In the genomic region with DNA sequence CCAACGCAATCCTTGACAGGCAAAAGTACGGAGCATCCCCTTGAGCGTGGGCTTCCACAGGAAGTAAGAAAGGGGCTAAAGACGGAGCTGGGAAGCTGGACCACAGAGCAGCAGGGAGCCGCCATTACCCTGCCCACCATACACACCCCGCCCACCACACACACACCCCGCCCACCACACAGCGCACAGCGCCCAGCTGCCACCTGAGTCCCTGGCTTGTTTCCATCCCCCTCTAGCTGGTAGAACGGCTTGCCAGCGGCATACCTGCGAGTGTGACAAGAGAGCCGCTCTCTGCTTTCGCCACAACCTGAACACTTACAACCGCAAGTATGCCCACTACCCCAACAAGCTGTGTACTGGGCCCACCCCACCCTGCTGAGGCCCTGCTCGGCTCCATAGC, we compare ENCODE assay signal across 9 mouse cellular contexts. TPM values are rescaled to one million over a fixed set of nuclear protein-coding genes. Genes with fewer than 3 reads are reported as not detected.
DNase-seq lines count a peak whose midpoint lies in the region; ATAC-seq lines count a peak whose summit lies in the region.
"Had no signal": no experiment of that assay in that cellular context is flagged by ENCODE, and none has a peak within 500 bp of the region (broad histone marks: within the 10 kb centered on the region; RNA-seq: fewer than 3 reads in every experiment).

No protein-coding gene starts in this region.

- 0 out of 2 replicates have a peak, but pooled peaks cover 3% of the 10 kb centered on the region for H3K27me3 ChIP-seq in forebrain, embryonic 16.5 days (replicated peaks; ENCODE audit: control insufficient read depth, insufficient read depth, low read length)

- no peak overlapping the region for H3K27ac ChIP-seq in forebrain, embryonic 16.5 days (ENCODE audit: low read length)
- H3K27ac ChIP-seq: liver, embryonic 15.5 days had no signal

- peak overlapping the region; percentile 17; the same call in 1 of the 2 replicates for H3K9ac ChIP-seq in forebrain, embryonic 16.5 days (replicated peaks; ENCODE audit: low read depth, low read length)
- H3K9ac ChIP-seq: liver, embryonic 15.5 days had no signal

- peak overlapping the region; percentile 29 for H3K4me2 ChIP-seq in forebrain, embryonic 16.5 days (ENCODE audit: low read length)
- H3K4me2 ChIP-seq: liver, embryonic 15.5 days had no signal

- H3K9me3 ChIP-seq in forebrain, embryonic 16.5 days (ENCODE audit: control insufficient read depth, low read length), result no peaks in the 10 kb centered on the region
- H3K9me3 ChIP-seq: liver, embryonic 15.5 days had no signal

- H3K4me3 ChIP-seq in forebrain, embryonic 16.5 days (replicated peaks; ENCODE audit: low read length), result no peak overlapping the region
- H3K4me3 ChIP-seq: liver, embryonic 15.5 days had no signal

- peak; percentile 64 to 69 for DNase-seq in right cerebral cortex, adult 2 months (ENCODE audit: low spot score in 2 of 2)
- DNase-seq in right cerebral cortex, postnatal 4 days, result no peak
- peak; percentile 22 for DNase-seq in lung, postnatal 25 days (ENCODE audit: low spot score)
- no peak for DNase-seq in cerebellum, adult 11-12 months
- no peak for DNase-seq in adrenal gland, postnatal 4 days (ENCODE audit: low spot score in 2 of 2)
- DNase-seq in kidney, postnatal 36 days, result no peak

- H3K36me3 ChIP-seq in forebrain, embryonic 16.5 days (ENCODE audit: control insufficient read depth, insufficient read depth), result no peaks in the 10 kb centered on the region
- H3K36me3 ChIP-seq: liver, embryonic 15.5 days had no signal

- ATAC-seq in forebrain, embryonic 16.5 days, result no peak

- 11% methylated on average over 14 of the region's 16 CpGs for WGBS in forebrain, embryonic 16.5 days

- peaks cover 6% of the 10 kb centered on the region; the same call in 1 of the 2 replicates for H3K4me1 ChIP-seq in forebrain, embryonic 16.5 days (replicated peaks; ENCODE audit: control insufficient read depth, insufficient read depth, low read length)
- H3K4me1 ChIP-seq: liver, embryonic 15.5 days had no signal

RNA-seq across cellular contexts. Expression of a gene that starts 4.4 kb away (rescaled TPM):
- not detected in 2 replicates for polyA plus RNA-seq in forebrain, embryonic 16.5 days (2015; fragmentation: Nextera tagmentation; extraction: Ambion mirVana)
- 1 to 10 TPM; 1.3 to 1.5 TPM for total RNA-seq in adrenal gland, postnatal 4 days (2021)
- total RNA-seq: gastrocnemius, adult 18-20 months had no signal
- polyA plus RNA-seq: liver, embryonic 15.5 days had no signal

RNA-seq across cellular contexts. Expression of a gene that starts 8.4 kb away (rescaled TPM):
- not detected in 2 replicates for polyA plus RNA-seq in forebrain, embryonic 16.5 days (2015; fragmentation: Nextera tagmentation; extraction: Ambion mirVana)
- not detected for total RNA-seq in adrenal gland, postnatal 4 days (2021)
- total RNA-seq: gastrocnemius, adult 18-20 months had no signal
- polyA plus RNA-seq: liver, embryonic 15.5 days had no signal

RNA-seq across cellular contexts. Expression of a gene that starts 18.9 kb away (rescaled TPM):
- 0.54 and 1.2 TPM in 2 replicates for polyA plus RNA-seq in forebrain, embryonic 16.5 days (2015; fragmentation: Nextera tagmentation; extraction: Ambion mirVana)
- total RNA-seq in adrenal gland, postnatal 4 days (2021), result 10 to 100 TPM; 31.0 to 32.6 TPM

RNA-seq across cellular contexts. Expression of a gene that starts 31.6 kb away (rescaled TPM):
- 2.4 and 3.2 TPM in 2 replicates for polyA plus RNA-seq in forebrain, embryonic 16.5 days (2015; fragmentation: Nextera tagmentation; extraction: Ambion mirVana)
- 10 to 100 TPM in 1 of 2 experiments, 1 to 10 TPM in 1; 9.1 to 10.1 TPM for total RNA-seq in adrenal gland, postnatal 4 days (2021)

Comparison
In these comparisons a context has a peak if more than half of its experiments do, and no peak if none do; other contexts are left out.
1. DNase-seq: peak in right cerebral cortex, adult 2 months (2 of 2) and lung, postnatal 25 days (single experiment); none in right cerebral cortex, postnatal 4 days (single experiment), cerebellum, adult 11-12 months (single experiment), adrenal gland, postnatal 4 days (0 of 2) and kidney, postnatal 36 days (0 of 2).